Mouse (Mus musculus): ENCODE results near the gene Tnfrsf11a. TPM values are rescaled to one million over a fixed set of nuclear protein-coding genes. Genes with fewer than 3 reads are reported as not detected.

Gene Tnfrsf11a
- polyA plus RNA-seq, 1 experiment from 2014 or later = 1.0 TPM

DNA sequence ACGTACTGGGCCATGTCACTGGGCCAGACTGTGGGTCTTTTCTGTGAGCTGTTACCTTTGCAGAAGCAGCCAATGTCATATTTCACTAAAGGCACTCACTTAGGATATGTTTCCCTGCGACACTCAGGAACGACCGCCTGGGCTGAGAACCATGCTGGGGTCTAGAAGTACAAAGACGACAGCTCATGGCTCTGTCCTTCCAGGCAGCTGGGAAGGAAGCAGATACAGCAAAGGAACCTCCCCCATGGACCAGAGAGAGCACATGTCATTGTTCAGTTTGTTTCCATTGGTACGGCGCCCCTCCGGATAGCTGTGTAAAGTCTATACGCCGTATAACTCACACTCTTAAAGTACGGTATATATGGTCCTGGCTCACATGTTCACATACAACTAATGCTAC is 97.9 kb downstream of the Tnfrsf11a start:
- peaks cover 9% of the 10 kb centered on the region; the same call in 1 of the 2 replicates for H3K4me1 ChIP-seq (replicated peaks; ENCODE audit: control insufficient read depth, insufficient read depth, low read length)
- no peak overlapping the region for H3K9ac ChIP-seq
- DNase-seq (ENCODE audit: low spot score) (no peak), ATAC-seq (ENCODE audit: low FRiP score) (no peak)
- no peak overlapping the region for H3K4me2 ChIP-seq (replicated peaks)
- WGBS = 92% methylated on average over 11 of the region's 11 CpGs
- no peaks in the 10 kb centered on the region for H3K27me3 ChIP-seq (ENCODE audit: control insufficient read depth, insufficient read depth, low read length)
- no peak overlapping the region for H3K4me3 ChIP-seq (replicated peaks; ENCODE audit: low read length)
- no peak overlapping the region for H3K27ac ChIP-seq
- H3K9me3 ChIP-seq (ENCODE audit: control insufficient read depth, low read length) = no peaks in the 10 kb centered on the region
- no peaks in the 10 kb centered on the region for H3K36me3 ChIP-seq (replicated peaks; ENCODE audit: control insufficient read depth, insufficient read depth)

DNA sequence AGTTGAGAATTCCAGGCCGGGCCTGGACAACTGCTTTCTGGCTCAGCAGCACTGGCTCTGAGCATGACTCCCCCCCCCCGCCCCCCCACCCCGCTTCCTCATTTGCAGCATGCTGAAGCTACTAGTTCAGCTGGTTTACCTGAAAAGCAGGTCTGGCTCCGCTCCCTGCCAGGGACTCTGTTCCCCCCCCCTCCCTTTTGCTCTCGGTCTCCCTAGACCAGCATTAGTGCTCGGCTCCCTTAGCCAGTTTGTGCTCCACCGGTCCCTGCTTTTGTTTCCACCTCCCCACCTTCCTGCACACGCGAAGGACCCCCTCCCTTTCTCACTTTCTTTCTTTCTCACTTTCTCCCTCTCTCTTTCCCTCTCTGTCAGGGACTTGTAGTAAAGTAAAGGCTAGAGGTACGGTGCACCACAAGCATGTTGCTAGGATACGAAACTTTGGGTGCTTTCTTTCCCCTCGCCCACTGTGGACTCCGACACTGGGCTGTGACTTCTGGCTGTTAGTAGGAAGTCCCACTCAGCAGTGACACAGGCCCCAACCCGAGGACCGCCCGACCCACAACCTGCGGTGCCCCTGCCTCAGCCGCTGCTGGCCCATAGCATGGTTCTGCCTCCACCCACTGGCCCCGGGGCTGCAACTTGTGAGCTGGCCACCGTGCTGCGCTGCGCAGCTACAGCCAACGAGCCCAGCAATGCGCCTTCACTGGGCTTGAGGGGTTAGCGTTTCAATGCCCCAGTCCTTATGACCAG is 100.2 kb downstream of the Tnfrsf11a start:
- 19% methylated on average over 25 of the region's 25 CpGs for WGBS
- Histone ChIP-seq H3K9ac (no peak overlapping the region), H3K36me3 (replicated peaks; ENCODE audit: control insufficient read depth, insufficient read depth) (no peaks in the 10 kb centered on the region), H3K27me3 (ENCODE audit: control insufficient read depth, insufficient read depth, low read length) (no peaks in the 10 kb centered on the region), H3K27ac (no peak overlapping the region), H3K4me3 (replicated peaks; ENCODE audit: low read length) (peak overlapping the region; percentile 12; the same call in 1 of the 2 replicates), H3K9me3 (ENCODE audit: control insufficient read depth, low read length) (no peaks in the 10 kb centered on the region), H3K4me2 (replicated peaks) (peak overlapping the region; percentile 44), H3K4me1 (replicated peaks; ENCODE audit: control insufficient read depth, insufficient read depth, low read length) (peaks cover 9% of the 10 kb centered on the region; the same call in 1 of the 2 replicates)
- ATAC-seq (ENCODE audit: low FRiP score) (peak; percentile 24; the same call in 1 of the 2 replicates), DNase-seq (ENCODE audit: low spot score) (no peak)

DNA sequence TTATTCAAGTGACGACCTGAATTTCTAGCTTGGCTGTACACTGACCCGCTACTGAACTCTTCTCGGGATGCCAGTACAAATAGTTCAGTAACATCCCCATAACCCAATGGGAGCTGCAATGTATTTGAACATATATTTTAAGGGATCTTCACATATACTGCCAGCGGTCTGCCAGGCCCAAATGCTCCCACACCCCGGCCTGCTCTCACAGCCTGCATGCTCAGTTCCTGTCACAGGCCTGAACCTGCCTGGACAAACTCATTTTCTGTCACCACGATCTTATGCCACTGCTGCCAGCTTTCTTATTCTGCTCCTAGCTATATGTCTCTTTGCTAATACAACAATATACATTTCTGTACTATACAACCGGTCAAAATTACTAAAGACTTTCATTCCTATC is 100.9 kb downstream of the Tnfrsf11a start:
- no peak overlapping the region for H3K27ac ChIP-seq
- 77% methylated on average over 7 of the region's 7 CpGs for WGBS
- no peaks in the 10 kb centered on the region for H3K36me3 ChIP-seq (replicated peaks; ENCODE audit: control insufficient read depth, insufficient read depth)
- no peak overlapping the region for H3K4me2 ChIP-seq (replicated peaks)
- 0 out of 2 replicates have a peak, but pooled peaks have one; percentile 5 for ATAC-seq (ENCODE audit: low FRiP score)
- no peaks in the 10 kb centered on the region for H3K9me3 ChIP-seq (ENCODE audit: control insufficient read depth, low read length)
- H3K27me3 ChIP-seq (ENCODE audit: control insufficient read depth, insufficient read depth, low read length) = no peaks in the 10 kb centered on the region
- no peak overlapping the region for H3K9ac ChIP-seq
- H3K4me3 ChIP-seq (replicated peaks; ENCODE audit: low read length) = no peak overlapping the region
- H3K4me1 ChIP-seq (replicated peaks; ENCODE audit: control insufficient read depth, insufficient read depth, low read length) = peaks cover 9% of the 10 kb centered on the region; the same call in 1 of the 2 replicates
- DNase-seq (ENCODE audit: low spot score) = no peak

DNA sequence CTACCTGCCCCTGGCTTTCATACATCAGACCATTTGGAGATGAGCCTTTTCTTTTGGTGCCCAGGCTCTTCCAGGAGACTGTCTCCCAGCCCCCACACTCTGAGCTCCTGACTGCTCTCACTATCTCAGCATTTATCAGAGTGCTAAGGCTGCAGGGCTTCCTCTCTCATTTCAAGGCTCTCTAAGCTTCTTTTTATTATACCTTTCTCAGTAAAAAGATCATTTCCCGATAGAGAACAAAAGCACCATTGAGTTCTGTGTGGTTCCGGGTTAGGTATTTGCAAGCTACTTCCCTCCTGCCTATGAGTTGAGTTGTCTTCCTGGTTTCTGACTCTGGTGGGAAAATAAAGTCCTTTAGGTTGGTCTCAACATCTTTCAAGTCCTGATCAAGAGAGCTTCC is 103.0 kb downstream of the Tnfrsf11a start:
- H3K4me3 ChIP-seq (replicated peaks; ENCODE audit: low read length) = no peak overlapping the region
- no peaks in the 10 kb centered on the region for H3K9me3 ChIP-seq (ENCODE audit: control insufficient read depth, low read length)
- no peak overlapping the region for H3K9ac ChIP-seq
- no peak overlapping the region for H3K27ac ChIP-seq
- DNase-seq (ENCODE audit: low spot score) (no peak), ATAC-seq (ENCODE audit: low FRiP score) (no peak)
- H3K4me2 ChIP-seq (replicated peaks) = no peak overlapping the region
- no peaks in the 10 kb centered on the region for H3K36me3 ChIP-seq (replicated peaks; ENCODE audit: control insufficient read depth, insufficient read depth)
- H3K27me3 ChIP-seq (ENCODE audit: control insufficient read depth, insufficient read depth, low read length) = no peaks in the 10 kb centered on the region
- 83% methylated on average over 2 of the region's 2 CpGs for WGBS
- H3K4me1 ChIP-seq (replicated peaks; ENCODE audit: control insufficient read depth, insufficient read depth, low read length) = peaks cover 9% of the 10 kb centered on the region; the same call in 1 of the 2 replicates

DNA sequence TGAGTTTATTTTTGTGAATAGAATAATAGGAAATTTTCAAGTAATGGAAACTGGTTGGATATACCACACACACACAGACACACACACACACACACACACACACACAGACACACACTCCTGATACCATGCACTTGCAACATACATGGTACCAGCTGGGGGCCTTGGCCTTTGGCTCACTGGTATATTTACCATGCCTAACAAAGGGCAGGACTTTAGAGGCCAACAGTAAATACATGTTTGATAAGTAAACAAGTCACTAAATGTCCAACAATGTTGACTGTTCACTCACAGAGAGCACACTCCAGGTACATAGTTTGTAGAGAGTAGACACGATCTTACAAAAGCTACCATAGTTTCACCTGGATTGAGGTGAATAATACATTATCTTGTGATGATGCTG is 104.6 kb downstream of the Tnfrsf11a start:
- DNase-seq (ENCODE audit: low spot score) (no peak), ATAC-seq (ENCODE audit: low FRiP score) (no peak)
- Histone ChIP-seq H3K4me2 (replicated peaks) (no peak overlapping the region), H3K27ac (no peak overlapping the region), H3K9me3 (ENCODE audit: control insufficient read depth, low read length) (no peaks in the 10 kb centered on the region), H3K27me3 (ENCODE audit: control insufficient read depth, insufficient read depth, low read length) (no peaks in the 10 kb centered on the region), H3K9ac (no peak overlapping the region), H3K4me3 (replicated peaks; ENCODE audit: low read length) (no peak overlapping the region), H3K4me1 (replicated peaks; ENCODE audit: control insufficient read depth, insufficient read depth, low read length) (peaks cover 9% of the 10 kb centered on the region; the same call in 1 of the 2 replicates), H3K36me3 (replicated peaks; ENCODE audit: control insufficient read depth, insufficient read depth) (no peaks in the 10 kb centered on the region)
- WGBS = 93% methylated on average over 1 of the region's 1 CpGs

DNA sequence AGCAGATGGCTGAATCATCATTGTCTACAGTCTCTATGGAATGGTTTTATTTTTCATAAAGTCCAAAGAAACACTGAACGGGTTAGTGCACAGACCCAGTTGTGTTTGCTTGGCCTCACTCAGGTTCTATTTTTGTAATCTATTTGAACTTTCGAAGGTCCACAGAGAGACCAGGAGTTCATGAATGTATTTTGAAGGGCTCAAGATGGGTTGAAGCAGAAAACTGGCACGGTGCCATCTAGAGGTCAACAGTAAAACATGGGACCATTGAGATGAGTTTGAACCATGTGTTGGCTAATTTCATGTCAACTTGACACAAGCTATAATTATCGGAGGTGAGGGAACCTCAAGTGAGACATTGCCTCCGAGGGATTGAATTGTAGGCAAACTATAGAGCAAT is 105.1 kb downstream of the Tnfrsf11a start:
- Histone ChIP-seq H3K4me3 (replicated peaks; ENCODE audit: low read length) (no peak overlapping the region), H3K27me3 (ENCODE audit: control insufficient read depth, insufficient read depth, low read length) (no peaks in the 10 kb centered on the region), H3K4me2 (replicated peaks) (no peak overlapping the region), H3K9me3 (ENCODE audit: control insufficient read depth, low read length) (no peaks in the 10 kb centered on the region), H3K4me1 (replicated peaks; ENCODE audit: control insufficient read depth, insufficient read depth, low read length) (peaks cover 7% of the 10 kb centered on the region; the same call in 1 of the 2 replicates), H3K36me3 (replicated peaks; ENCODE audit: control insufficient read depth, insufficient read depth) (no peaks in the 10 kb centered on the region), H3K27ac (no peak overlapping the region), H3K9ac (no peak overlapping the region)
- 87% methylated on average over 5 of the region's 5 CpGs for WGBS
- ATAC-seq (ENCODE audit: low FRiP score) (no peak), DNase-seq (ENCODE audit: low spot score) (no peak)

DNA sequence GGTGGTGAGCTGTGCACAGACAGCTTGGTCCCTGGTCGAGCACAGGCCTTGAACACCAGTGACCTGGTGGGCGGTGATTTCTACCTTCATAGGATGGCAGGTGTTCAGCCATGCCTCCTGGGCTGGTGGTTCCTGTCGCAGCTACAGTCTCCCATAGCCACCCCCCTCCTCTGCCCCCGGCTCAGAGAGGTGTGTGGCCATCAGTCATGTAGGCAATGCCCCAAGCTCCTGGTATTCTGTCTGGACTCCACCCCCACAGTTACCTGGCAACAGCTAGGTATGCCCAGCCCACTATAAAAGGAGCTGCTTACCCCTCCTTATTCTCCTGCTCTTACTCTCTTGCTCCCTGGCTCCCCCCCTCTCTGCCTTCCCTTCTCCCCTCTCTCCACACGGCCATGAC is 105.8 kb downstream of the Tnfrsf11a start:
- no peak overlapping the region for H3K9ac ChIP-seq
- H3K9me3 ChIP-seq (ENCODE audit: control insufficient read depth, low read length) = no peaks in the 10 kb centered on the region
- H3K4me2 ChIP-seq (replicated peaks) = no peak overlapping the region

DNA sequence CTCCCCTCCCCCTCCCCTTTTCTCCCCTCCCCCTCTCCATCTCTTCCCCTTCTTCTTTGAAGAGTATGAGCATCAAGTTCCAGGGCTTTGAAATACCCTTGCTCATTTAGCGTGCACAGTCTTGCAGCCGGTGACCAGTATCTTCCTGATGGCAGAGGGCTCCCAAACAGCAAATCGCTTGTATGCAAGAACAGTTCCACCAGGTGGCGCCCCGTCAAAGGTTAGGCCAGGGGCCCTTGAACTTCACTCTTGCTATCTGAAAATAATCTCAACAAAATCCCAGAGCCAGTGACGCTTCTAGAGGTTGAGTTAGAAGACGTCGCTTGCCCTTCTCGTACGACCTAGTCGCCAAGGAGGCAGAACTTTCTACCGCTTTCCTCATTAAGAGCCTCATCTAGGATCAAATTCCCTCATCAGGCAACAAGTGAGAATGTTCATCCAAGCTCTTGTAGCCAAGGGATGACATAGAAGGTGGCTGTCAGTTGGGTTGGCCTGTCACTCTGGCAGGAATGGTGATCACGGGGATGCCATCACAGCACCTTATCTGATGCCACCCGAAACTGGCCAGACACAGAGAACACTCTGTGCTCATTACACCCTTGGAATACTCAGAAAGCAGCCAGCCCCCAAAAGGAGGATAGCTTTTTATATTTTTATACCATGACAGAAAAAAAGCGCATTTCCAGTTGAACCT is 110.7 kb downstream of the Tnfrsf11a start:
- H3K9ac ChIP-seq = no peak overlapping the region
- peak; percentile 75 for DNase-seq (ENCODE audit: low spot score)
- no peak for ATAC-seq (ENCODE audit: low FRiP score)
- no peak overlapping the region for H3K4me2 ChIP-seq (replicated peaks)
- H3K4me1 ChIP-seq (replicated peaks; ENCODE audit: control insufficient read depth, insufficient read depth, low read length) = no peaks in the 10 kb centered on the region
- WGBS = 45% methylated on average over 15 of the region's 15 CpGs
- no peaks in the 10 kb centered on the region for H3K9me3 ChIP-seq (ENCODE audit: control insufficient read depth, low read length)
- H3K4me3 ChIP-seq (replicated peaks; ENCODE audit: low read length) = no peak overlapping the region
- H3K27ac ChIP-seq = no peak overlapping the region
- H3K36me3 ChIP-seq (replicated peaks; ENCODE audit: control insufficient read depth, insufficient read depth) = no peaks in the 10 kb centered on the region
- H3K27me3 ChIP-seq (ENCODE audit: control insufficient read depth, insufficient read depth, low read length) = no peaks in the 10 kb centered on the region

More for the DNA sequence above, 105.8 kb downstream of the Tnfrsf11a start:
- WGBS = 80% methylated on average over 5 of the region's 5 CpGs
- DNase-seq (ENCODE audit: low spot score) (no peak), ATAC-seq (ENCODE audit: low FRiP score) (no peak)
- no peaks in the 10 kb centered on the region for H3K27me3 ChIP-seq (ENCODE audit: control insufficient read depth, insufficient read depth, low read length)
- no peaks in the 10 kb centered on the region for H3K36me3 ChIP-seq (replicated peaks; ENCODE audit: control insufficient read depth, insufficient read depth)
- H3K27ac ChIP-seq = no peak overlapping the region
- H3K4me3 ChIP-seq (replicated peaks; ENCODE audit: low read length) = no peak overlapping the region
- no peaks in the 10 kb centered on the region for H3K4me1 ChIP-seq (replicated peaks; ENCODE audit: control insufficient read depth, insufficient read depth, low read length)

DNA sequence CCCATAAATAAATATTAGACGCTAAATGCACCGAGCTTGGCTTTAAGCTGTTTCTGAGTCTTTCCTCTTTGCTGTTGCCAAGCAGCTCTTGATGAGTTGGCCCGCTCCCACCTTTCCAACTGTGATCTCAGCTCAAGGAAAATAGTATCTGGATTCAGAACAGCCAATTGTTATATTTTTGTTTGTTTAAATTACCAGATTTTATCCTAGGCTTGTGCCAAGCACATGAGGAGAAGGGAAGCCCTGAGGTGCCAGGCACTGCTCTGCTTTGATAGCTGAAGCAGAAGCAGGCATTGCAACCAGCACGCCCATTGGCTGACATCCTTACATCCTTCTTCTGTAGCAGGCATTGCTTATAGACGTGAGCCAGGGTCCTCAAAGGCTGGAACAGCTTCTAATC is 114.5 kb downstream of the Tnfrsf11a start:
- 82% methylated on average over 5 of the region's 5 CpGs for WGBS
- H3K4me1 ChIP-seq (replicated peaks; ENCODE audit: control insufficient read depth, insufficient read depth, low read length) = no peaks in the 10 kb centered on the region
- H3K9ac ChIP-seq = no peak overlapping the region
- no peak for ATAC-seq (ENCODE audit: low FRiP score)
- no peaks in the 10 kb centered on the region for H3K27me3 ChIP-seq (ENCODE audit: control insufficient read depth, insufficient read depth, low read length)
- no peak for DNase-seq (ENCODE audit: low spot score)
- H3K4me3 ChIP-seq (replicated peaks; ENCODE audit: low read length) = no peak overlapping the region
- no peak overlapping the region for H3K27ac ChIP-seq
- no peak overlapping the region for H3K4me2 ChIP-seq (replicated peaks)
- H3K9me3 ChIP-seq (ENCODE audit: control insufficient read depth, low read length) = no peaks in the 10 kb centered on the region
- H3K36me3 ChIP-seq (replicated peaks; ENCODE audit: control insufficient read depth, insufficient read depth) = no peaks in the 10 kb centered on the region

All from hindbrain, embryonic 14.5 days (tissue).